Mouse (Mus musculus) liver, embryonic 14.5 days (tissue): Measurements from ENCODE around the gene Zscan18. TPM values are rescaled to one million over a fixed set of nuclear protein-coding genes. Genes with fewer than 3 reads are reported as not detected.
A peak's percentile ranks its signal among the peaks of the same experiment; 100 is the strongest.

Experiments
- ATAC-seq: fragments of 200-750 bp; cut with Nextera tagmentation; 2 replicates; pipeline ENCODE4 v1.8.0; 2017; ENCODE audit warnings: moderate number of reproducible peaks, mild to moderate bottlenecking, moderate library complexity; ENCODE audit not compliant: insufficient read depth
- DNase-seq, 3 experiments: peaks; one replicate each; pipeline ENCODE4 v3.0.0-alpha.2; 2012 to 2013; ENCODE audit warnings: low read depth in 3 of 3, low spot score in 3 of 3
- H3K27ac ChIP-seq: fragments of 300-500 bp; sonication (generic); 2 replicates; pipeline ENCODE4 v1.5.1; 2014; ENCODE audit warnings: moderate library complexity, mild to moderate bottlenecking, control low read depth, inconsistent platforms
- H3K27me3 ChIP-seq: fragments of 300-500 bp; sonication (generic); 2 replicates; pipeline ENCODE4 v1.6.1; 2014; ENCODE audit warnings: mild to moderate bottlenecking, low read length, moderate library complexity; ENCODE audit not compliant: control insufficient read depth, insufficient read depth
- H3K36me3 ChIP-seq: fragments of 300-500 bp; sonication (generic); replicated peaks from 2 replicates; pipeline ENCODE4 v1.6.1; 2014; ENCODE audit warnings: low read depth; ENCODE audit not compliant: control insufficient read depth, insufficient read depth
- H3K4me1 ChIP-seq, 2 experiments: fragments of 200-500 bp in 1 of 2; fragments of 300-500 bp in 1 of 2; sonication (generic) in 1 of 2; replicated peaks; 2 replicates each; pipeline ENCODE4 v1.6.1; 2012 to 2014; ENCODE audit warnings: antibody characterized with exemption in 1 of 2, inconsistent platforms in 1 of 2, low read length in 1 of 2; ENCODE audit not compliant: control insufficient read depth in 2 of 2, insufficient read depth in 2 of 2
- H3K4me2 ChIP-seq: fragments of 300-500 bp; sonication (generic); 2 replicates; pipeline ENCODE4 v1.6.1; 2014; ENCODE audit warnings: low read depth, mild to moderate bottlenecking, control low read depth, moderate library complexity
- H3K4me3 ChIP-seq, 2 experiments: fragments of 200-500 bp in 1 of 2; fragments of 300-500 bp in 1 of 2; sonication (generic) in 1 of 2; 2 replicates each; pipeline ENCODE4 v1.5.1; 2012 to 2014; ENCODE audit warnings: low read depth in 2 of 2, low read length in 2 of 2, mild to moderate bottlenecking in 2 of 2, control low read depth in 1 of 2, inconsistent platforms in 1 of 2, moderate library complexity in 1 of 2; ENCODE audit not compliant: insufficient read depth in 1 of 2
- H3K9ac ChIP-seq: fragments of 300-500 bp; sonication (generic); replicated peaks from 2 replicates; pipeline ENCODE4 v1.6.1; 2014; ENCODE audit warnings: mild to moderate bottlenecking, control low read depth, moderate library complexity
- H3K9me3 ChIP-seq: fragments of 300-500 bp; sonication (generic); 2 replicates; pipeline ENCODE4 v1.6.1; 2016; ENCODE audit warnings: low read length, mixed read lengths; ENCODE audit not compliant: control insufficient read depth
- CTCF ChIP-seq: IDR thresholded peaks from 2 replicates; pipeline ENCODE4 v1.5.1; 2016; ENCODE audit warnings: antibody characterized with exemption, low read depth, control low read depth
- EP300 ChIP-seq: IDR thresholded peaks from 2 replicates; pipeline ENCODE4 v1.6.1; 2016; ENCODE audit warnings: antibody characterized with exemption, low read depth
- WGBS: fragments of 180-500 bp; shearing (Covaris S2); extraction: QIAGEN DNeasy Blood & Tissue Kit; methylation state at CpG from one replicate; pipeline ENCODE4 v1.1.7; 2014; ENCODE audit not compliant: insufficient replicate concordance; 5-methylcytosine and 5-hydroxymethylcytosine counted together
- polyA plus RNA-seq, 2 experiments: library from polyadenylated mRNA; depleted of rRNA in 1 of 2; stranded (reverse) in 1 of 2; unstranded in 1 of 2; fragments of >200 nt; fragmentation: Nextera tagmentation in 1 of 2; extraction: Ambion mirVana in 1 of 2; gene quantifications; 2 replicates each; pipeline versions ENCODE4 v1.2.1 to v1.2.3; 2012 to 2014

The Zscan18 gene
- polyA plus RNA-seq (2012; rRNA removed), result 0.34 and 0.39 TPM in 2 replicates
- 0.16 and 0.37 TPM in 2 replicates for polyA plus RNA-seq (2014; fragmentation: Nextera tagmentation; extraction: Ambion mirVana)

- WGBS, result 4% methylated on average over 28 of the region's 31 CpGs
- ATAC-seq, result peak; percentile 83
- Histone ChIP-seq H3K4me3 (peak within 1 kb of the TSS; percentile 30 to 49), H3K9me3 (no peaks in the 10 kb centered on the region), H3K4me2 (peak within 1 kb of the TSS; percentile 78), H3K4me1 (peaks cover 0 to 3% of the 10 kb centered on the region in 2 experiments; a peak in 2 of 4 replicates), H3K36me3 (no peaks in the 10 kb centered on the region), H3K9ac (peak within 1 kb of the TSS; percentile 40), H3K27me3 (no peaks in the 10 kb centered on the region), H3K27ac (no peak within 1 kb of the TSS)
- TF ChIP-seq CTCF, result no peak
- TF ChIP-seq EP300, result no peak
- peak; percentile 30 to 42 (median 36) for DNase-seq
These were observed at the start of gene Zscan18 for GRCm38 (mm10) chr7:12802866-12803726. Gene Zscan18 (minus strand): TSS chr7:12803635.

- 77% methylated on average over 4 of the region's 4 CpGs for WGBS
- ATAC-seq, result no peak
These were observed 32.3 kb upstream of the Zscan18 start for GRCm38 (mm10) chr7:12835779-12836178.

DNA sequence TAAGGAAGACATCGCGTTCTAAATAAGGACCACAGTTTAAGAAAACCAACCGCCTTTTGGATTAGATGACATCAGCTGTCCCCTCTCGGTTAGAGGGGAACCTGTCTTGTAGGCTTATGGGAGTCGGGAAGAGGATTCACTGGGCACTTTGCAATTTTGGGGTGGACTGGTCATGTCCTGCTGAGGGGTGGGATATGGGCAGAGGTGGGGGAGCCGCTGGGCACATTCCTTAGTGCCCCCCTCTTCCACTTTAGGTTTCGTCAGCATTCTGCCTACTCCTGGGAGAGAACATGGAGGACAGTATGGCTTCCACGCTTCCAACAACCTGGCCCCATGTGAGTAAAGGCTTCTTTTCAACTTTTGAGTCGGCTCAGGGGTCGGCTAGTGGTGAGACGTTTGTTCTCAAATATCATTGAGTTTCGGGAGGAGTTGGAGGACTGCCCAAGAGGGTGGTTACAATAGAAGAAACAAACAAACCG, 31.8 kb upstream of the Zscan18 start:
- Histone ChIP-seq H3K9ac (peak overlapping the region; percentile 87), H3K4me2 (peak overlapping the region; percentile 92), H3K27ac (peak overlapping the region; percentile 39), H3K27me3 (no peaks in the 10 kb centered on the region), H3K4me1 (peaks cover 2 to 7% of the 10 kb centered on the region in 2 experiments), H3K36me3 (peaks cover 22% of the 10 kb centered on the region), H3K9me3 (no peaks in the 10 kb centered on the region; the same call in 1 of the 2 replicates), H3K4me3 (peak overlapping the region; percentile 87 to 92)
- 26% methylated on average over 13 of the region's 13 CpGs for WGBS
- no peak for TF ChIP-seq CTCF
- TF ChIP-seq EP300, result no peak
- peak; percentile 20; the same call in 1 of the 2 replicates for ATAC-seq
- DNase-seq, result no peak

More at GRCm38 (mm10) chr7:12835779-12836178, 32.3 kb upstream of the Zscan18 start:
- H3K9ac ChIP-seq, result peak overlapping the region; percentile 87
- no peak overlapping the region for H3K27ac ChIP-seq
- TF ChIP-seq EP300 (no peak), CTCF (no peak)
- H3K27me3 ChIP-seq, result no peaks in the 10 kb centered on the region
- H3K36me3 ChIP-seq, result peaks cover 28% of the 10 kb centered on the region
- H3K4me1 ChIP-seq, result peaks cover 2 to 7% of the 10 kb centered on the region in 2 experiments
- DNase-seq, result no peak
- no peaks in the 10 kb centered on the region; the same call in 1 of the 2 replicates for H3K9me3 ChIP-seq
- peak overlapping the region; percentile 92 for H3K4me2 ChIP-seq
- peak overlapping the region; percentile 87 to 92; a peak in 2 of 4 replicates for H3K4me3 ChIP-seq

GRCm38 (mm10) chr7:12834162-12835120, 31.0 kb upstream of the Zscan18 start, which contains the start of gene Zfp110:
Gene Zfp110 (plus strand): TSS chr7:12834761.
- peaks cover 17% of the 10 kb centered on the region for H3K36me3 ChIP-seq
- no peaks in the 10 kb centered on the region for H3K27me3 ChIP-seq
- peaks cover 2 to 7% of the 10 kb centered on the region in 2 experiments for H3K4me1 ChIP-seq
- peak within 1 kb of the TSS; percentile 39 for H3K27ac ChIP-seq
- H3K4me2 ChIP-seq, result peak within 1 kb of the TSS; percentile 92
- no peaks in the 10 kb centered on the region; the same call in 1 of the 2 replicates for H3K9me3 ChIP-seq
- DNase-seq, result peak; percentile 74 to 79 (median 74)
- H3K4me3 ChIP-seq, result peak within 1 kb of the TSS; percentile 87 to 92
- ATAC-seq, result peak; percentile 98
- WGBS, result 3% methylated on average over 47 of the region's 47 CpGs
- peak within 1 kb of the TSS; percentile 87 for H3K9ac ChIP-seq
- TF ChIP-seq CTCF, result peak; percentile 42
- TF ChIP-seq EP300, result no peak
